Mouse (Mus musculus): ENCODE measurements at regions not wholly inside any gene's neighbourhood (a gene's known extent, or its start where the extent isn't known, plus 50 kb on each side); places are given as distances from the start of the nearest gene placed in this dataset.

GRCm38 (mm10) chr6:51039486-51040180 is 385.4 kb upstream of the Npvf start:
- DNase-seq (ENCODE audit: low spot score in 2 of 2) = no peak

GRCm38 (mm10) chr6:51043970-51044369 is 388.5 kb upstream of the Nfe2l3 start:
- DNase-seq (ENCODE audit: low spot score in 2 of 2) = no peak

DNA sequence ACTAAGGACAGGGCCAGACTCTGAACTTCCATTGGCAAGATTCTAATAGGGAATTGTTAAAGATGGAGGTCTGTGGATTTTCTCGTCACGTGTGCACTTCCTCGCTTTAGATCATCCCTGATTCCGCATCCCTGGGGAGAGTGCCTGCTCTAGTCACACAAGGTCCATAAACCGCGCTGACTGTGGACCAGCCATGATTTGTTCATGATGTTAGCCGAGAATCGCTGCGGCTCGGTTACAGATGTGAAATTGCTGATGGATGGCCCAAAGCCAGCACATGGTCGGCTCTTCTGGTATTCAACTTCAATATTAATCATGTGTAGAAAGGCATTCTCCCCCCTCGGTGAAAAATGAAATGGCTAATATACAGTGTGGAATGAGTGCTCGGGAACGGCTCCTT is 387.6 kb upstream of the Nfe2l3 start:
- DNase-seq (ENCODE audit: low spot score in 2 of 2) = no peak

GRCm38 (mm10) chr6:51052451-51052921 is 380.0 kb upstream of the Nfe2l3 start:
- DNase-seq (ENCODE audit: low spot score in 2 of 2) = no peak

- no peak for DNase-seq (ENCODE audit: low spot score in 2 of 2)
Measured at GRCm38 (mm10) chr6:51057229-51057628, 375.2 kb upstream of the Nfe2l3 start.

DNA sequence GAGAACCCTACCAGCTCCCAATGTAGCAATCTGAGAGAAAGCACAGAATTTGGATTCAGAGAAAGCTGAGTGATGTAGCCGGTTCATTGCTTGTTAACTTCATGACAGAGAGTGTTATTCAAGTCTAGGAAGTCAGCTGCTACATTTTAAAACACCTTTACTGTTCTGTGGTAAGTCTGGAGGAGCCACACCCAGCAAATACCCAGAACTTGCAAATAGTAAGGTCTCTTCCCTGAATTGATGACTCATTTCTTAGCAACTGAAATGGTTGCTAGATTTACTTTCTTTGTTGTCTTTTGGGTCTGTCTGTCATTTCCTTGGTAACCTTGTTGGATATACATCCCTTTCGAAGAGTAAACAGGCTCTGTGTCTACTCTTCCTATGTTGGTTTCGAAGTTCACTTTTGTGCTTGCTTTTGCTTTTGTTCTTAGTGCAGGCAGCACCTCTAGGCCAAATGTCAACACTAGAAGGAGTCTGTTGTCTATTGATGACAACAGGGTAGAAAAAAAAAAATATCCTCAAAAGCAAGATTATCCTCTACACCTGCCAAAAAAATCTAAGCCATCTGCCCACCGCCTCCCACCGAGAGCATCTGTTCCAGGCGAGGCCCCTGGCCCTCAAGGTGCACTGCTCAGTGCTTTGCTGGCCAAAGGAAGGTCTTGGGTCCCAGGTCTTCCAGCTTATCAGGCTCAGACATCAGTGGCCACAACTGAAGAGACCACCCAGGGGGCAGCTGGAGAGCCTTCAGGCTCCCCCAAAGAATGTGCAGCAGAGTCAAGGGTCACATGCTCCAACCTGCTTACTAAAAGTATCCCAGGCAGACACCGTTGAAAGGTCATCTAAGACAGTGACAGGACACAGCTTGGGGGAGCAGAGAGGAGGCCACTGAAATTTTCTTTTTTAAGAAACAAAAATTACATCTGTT is 372.3 kb upstream of the Nfe2l3 start:
- DNase-seq (ENCODE audit: low spot score in 2 of 2) = no peak

DNA sequence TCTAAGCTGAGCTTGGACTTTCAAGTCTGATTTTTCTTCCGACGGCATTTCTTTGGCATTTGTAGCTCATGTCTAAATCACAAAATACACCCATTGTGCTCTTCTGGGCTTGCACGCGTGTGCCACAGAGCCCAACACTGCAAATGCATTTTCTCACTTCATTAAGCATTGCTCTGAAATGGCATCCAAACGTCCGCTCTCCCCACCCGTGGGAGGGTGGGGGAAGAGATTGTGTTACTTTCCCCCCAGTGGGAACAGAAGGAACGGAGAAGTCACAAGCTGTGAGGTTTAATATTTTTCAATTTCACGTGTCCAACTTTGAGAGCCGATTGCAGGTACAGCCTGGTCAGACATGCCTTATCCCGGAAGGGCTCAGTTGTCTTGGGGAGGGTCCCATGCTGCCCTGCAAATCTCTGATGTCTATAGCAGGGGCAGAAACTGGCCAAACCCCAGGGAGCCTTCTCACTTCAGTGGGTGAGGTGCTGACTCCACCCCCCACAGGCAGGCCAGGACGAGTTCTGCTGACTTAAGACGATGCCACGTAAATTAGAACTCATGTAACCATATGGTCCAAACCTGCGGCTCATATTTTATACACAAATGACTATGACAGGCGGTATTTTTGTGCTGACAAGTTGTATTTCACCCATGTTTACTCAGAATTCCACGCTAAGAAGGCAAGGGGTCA is 371.5 kb upstream of the Nfe2l3 start:
- DNase-seq (ENCODE audit: low spot score in 2 of 2) = no peak

DNA sequence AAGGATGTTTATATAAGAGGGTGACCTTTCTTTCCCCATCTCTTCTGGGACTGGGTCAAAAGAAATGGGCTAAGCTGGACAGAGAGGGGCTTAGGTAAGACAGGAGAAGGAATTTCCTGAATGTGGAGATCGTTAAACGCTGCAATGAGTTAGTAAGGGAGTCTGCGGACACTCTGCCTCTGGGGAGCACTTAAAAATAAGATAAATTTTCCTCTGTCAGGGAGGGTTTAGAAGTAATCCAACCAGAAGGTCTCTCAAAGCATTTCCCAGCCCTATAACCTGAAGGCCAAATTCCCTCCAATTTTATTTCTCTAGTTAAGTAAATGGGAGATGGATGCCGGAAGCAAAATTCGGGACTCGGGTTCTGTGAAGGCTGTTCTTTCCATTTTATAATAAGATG is 367.3 kb upstream of the Nfe2l3 start:
- no peak for DNase-seq (ENCODE audit: low spot score in 2 of 2)

GRCm38 (mm10) chr6:51067332-51067731 is 365.1 kb upstream of the Nfe2l3 start:
- no peak for DNase-seq (ENCODE audit: low spot score in 2 of 2)

GRCm38 (mm10) chr6:51069945-51070344 is 362.5 kb upstream of the Nfe2l3 start:
- no peak for DNase-seq (ENCODE audit: low spot score in 2 of 2)

GRCm38 (mm10) chr6:51071243-51071642 is 361.2 kb upstream of the Nfe2l3 start:
- no peak for DNase-seq (ENCODE audit: low spot score in 2 of 2)

DNA sequence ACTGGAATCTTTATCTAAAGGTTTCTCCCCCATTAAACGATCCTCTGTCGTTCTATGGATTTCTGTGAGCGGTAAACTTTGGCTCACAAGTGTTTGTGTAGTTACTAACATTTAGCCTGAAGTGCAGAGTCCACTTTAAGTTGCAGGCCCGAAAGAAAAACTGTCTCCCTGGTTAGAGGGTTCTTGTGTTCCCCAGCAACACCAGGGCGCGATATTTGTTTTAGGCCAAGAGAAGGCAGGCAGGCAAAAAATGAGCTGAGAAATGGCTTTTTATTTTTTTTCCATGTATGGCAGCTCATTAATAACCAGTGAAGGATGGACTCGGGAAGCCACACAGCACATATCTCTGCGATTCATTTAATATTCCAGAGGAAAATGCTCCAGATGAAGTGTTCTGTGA is 357.4 kb upstream of the Nfe2l3 start:
- DNase-seq (ENCODE audit: low spot score in 2 of 2) = no peak

- DNase-seq (ENCODE audit: low spot score in 2 of 2) = no peak
Measured at GRCm38 (mm10) chr6:51076861-51077768, 355.4 kb upstream of the Nfe2l3 start.

DNA sequence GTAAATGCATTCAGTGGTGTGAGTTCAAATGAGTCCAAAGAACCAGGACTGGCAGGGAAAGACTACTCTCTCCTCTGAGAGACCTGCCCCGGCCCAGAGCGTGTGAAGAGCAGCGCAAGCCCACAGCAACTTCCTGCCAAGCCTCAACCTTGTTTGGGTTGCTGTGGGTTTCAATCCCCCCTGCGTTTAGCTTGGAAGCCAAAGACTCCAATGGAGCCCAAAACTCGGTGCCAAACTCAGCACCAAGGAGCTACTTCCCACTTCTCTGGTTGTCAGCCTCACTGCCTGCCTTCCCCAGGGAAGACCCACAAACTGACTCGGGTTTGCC is 354.7 kb upstream of the Nfe2l3 start:
- DNase-seq (ENCODE audit: low spot score in 2 of 2) = no peak

DNA sequence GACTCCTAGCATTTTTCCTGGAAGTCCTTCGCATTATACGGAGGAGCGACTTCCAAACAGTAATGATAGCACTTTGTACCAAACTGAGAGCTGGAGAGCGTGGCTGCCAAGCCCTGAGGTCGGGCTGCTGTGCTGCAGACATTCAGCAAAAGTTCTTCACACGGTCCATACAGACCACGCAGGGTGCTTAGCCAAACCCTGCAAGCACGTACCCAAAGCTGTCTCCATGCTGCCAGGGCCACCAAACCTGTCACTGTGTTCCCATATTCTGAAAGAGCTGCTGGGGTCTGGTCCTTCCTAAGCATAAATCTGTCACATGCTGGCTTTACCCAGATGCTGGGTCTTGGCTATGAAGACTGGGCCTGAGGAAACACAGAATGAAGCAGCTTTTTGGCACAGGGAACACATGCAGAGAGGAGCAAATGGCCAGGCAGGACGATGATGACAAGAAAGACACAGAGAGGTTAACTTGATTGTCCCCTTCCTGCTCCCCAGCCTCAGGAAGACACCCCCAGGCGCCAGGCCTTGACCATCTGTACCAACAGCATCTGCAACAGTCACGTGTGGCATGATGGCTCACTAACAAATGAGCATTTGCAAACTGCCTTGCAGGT is 354.0 kb upstream of the Nfe2l3 start:
- no peak for DNase-seq (ENCODE audit: low spot score in 2 of 2)

DNA sequence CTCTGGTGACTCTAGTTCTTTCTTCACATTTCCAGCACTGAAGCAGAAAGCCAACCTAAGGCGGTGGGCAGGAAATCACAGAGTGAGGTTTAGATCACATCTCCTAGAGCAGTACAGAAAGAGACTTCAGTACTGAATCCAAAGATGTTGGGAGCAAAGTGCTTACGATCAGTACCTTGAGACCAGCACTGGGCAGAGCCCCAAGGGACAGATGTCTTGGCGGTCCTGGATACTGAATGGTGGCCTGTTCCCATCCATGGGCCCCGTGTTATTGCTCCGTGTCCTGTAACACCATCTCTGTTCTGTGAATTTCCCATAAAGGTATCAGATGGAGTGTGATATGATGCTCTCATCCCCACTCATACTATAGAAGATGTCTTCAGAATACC is 353.5 kb upstream of the Nfe2l3 start:
- DNase-seq (ENCODE audit: low spot score in 2 of 2) = no peak

GRCm38 (mm10) chr6:51081056-51081455 is 351.4 kb upstream of the Nfe2l3 start:
- no peak for DNase-seq (ENCODE audit: low spot score in 2 of 2)

- DNase-seq (ENCODE audit: low spot score in 2 of 2) = no peak
Measured at GRCm38 (mm10) chr6:51084656-51085055, 347.8 kb upstream of the Nfe2l3 start.

DNA sequence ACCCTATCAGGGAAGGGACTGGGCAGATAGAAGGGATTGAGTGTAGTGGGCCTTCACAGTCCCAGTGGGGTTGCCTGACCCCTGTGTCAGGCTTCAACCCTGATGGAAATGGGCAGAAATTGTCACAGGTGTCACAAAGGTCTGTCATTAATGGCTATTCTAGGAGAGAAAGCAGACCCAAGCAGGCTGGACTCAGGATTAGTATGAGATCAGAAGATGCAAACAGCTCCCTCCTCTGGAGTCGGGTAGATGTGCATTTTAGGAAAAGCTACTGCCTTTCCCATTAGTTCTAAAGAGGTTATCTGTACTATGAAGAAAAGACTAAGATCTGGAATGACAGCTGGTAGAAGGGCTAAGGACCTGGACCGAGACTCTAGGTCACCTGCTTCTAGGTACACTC is 346.9 kb upstream of the Nfe2l3 start:
- no peak for DNase-seq (ENCODE audit: low spot score in 2 of 2)

- DNase-seq (ENCODE audit: low spot score in 2 of 2) = no peak
Measured at GRCm38 (mm10) chr6:51086347-51086746, 346.1 kb upstream of the Nfe2l3 start.

GRCm38 (mm10) chr6:51087806-51088205 is 344.7 kb upstream of the Nfe2l3 start:
- no peak for DNase-seq (ENCODE audit: low spot score in 2 of 2)

All from adrenal gland, postnatal 4 days (tissue).